Mouse (Mus musculus) adrenal gland, adult 2 months (tissue): ENCODE data around the gene Tle2. TPM values are rescaled to one million over a fixed set of nuclear protein-coding genes. Genes with fewer than 3 reads are reported as not detected.

Source experiments
- DNase-seq: peaks from one replicate; pipeline ENCODE4 v3.0.0; 2021
- polyA plus RNA-seq: library from polyadenylated mRNA; depleted of rRNA; stranded (reverse); fragments of >200 nt; gene quantifications from 2 replicates; pipeline ENCODE4 v1.2.3, GENCODE M21; 2012
- total RNA-seq, 2 experiments: library from RNA; stranded (reverse); gene quantifications; 2 replicates each; pipeline ENCODE4 v1.2.3; 2021

The Tle2 gene
- total and polyA plus RNA-seq, 3 experiments, result 50.4 to 417 (median 51.0) TPM

GRCm38 (mm10) chr10:81575208-81575631 lies 859 bp downstream of the Tle2 start:
- DNase-seq, result peak; percentile 77

DNA sequence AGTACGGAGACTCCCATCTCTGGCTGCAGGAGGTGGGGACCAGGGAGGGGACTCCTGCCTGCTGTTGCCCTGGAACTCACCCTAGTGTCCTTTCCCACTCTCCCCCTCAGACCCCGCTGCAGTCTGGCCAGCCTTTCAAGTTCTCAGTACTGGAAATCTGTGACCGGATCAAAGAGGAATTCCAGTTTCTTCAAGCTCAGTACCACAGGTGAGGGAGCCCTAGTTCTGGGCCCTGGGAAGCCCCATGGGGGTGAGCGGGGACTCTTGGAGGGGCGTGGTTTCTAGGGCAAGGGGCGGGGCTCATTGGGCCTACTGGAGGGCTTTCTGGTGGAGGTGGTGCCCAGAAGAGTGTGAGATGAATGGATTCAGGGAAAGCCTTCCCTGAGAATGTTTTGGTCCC lies 1.3 kb downstream of the Tle2 start:
- peak; percentile 77 for DNase-seq

GRCm38 (mm10) chr10:81579967-81580366 lies 5.6 kb downstream of the Tle2 start:
- DNase-seq, result no peak

- DNase-seq, result no peak
Measured at GRCm38 (mm10) chr10:81580441-81581070, 6.2 kb downstream of the Tle2 start.

DNA sequence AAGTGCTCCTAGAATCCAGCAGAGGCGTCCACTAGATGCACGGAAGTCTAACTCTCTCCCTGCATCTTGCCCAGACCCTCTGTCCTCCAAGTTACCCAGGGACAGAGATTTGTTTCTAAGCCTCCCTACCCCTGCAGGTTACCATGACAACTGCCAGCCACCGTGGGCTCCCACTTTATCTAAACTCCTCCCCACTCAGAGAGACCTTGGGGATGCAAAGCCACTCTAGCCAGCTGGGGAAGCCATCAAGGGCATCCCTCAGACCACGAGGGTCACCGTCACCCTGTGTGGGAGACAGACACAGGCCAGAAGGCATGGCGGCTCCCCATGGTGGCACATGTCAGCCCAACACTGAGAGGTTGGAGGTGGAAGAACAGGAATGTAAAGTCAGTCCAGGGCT lies 9.0 kb downstream of the Tle2 start:
- no peak for DNase-seq

DNA sequence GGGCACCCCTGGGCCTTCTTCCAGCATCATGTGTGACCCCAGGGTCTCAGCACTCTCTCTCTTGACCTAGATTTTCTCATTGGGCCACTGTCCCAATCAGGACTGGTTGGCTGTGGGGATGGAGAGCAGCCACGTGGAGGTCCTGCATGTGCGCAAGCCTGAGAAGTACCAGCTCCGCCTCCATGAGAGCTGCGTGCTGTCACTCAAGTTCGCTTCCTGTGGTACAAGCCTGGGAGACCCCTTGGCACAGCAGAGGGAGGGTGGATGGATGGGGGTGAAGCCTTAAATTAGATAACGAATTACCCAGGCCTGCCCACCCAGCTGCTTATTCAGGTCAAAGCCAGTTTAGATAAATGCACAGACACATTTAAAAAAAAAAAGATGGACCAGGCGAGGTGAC lies 14.4 kb downstream of the Tle2 start:
- DNase-seq, result no peak

GRCm38 (mm10) chr10:81591846-81592245 lies 17.5 kb downstream of the Tle2 start:
- DNase-seq, result no peak

- no peak for DNase-seq
Measured at GRCm38 (mm10) chr10:81592631-81593030, 18.3 kb downstream of the Tle2 start.

DNA sequence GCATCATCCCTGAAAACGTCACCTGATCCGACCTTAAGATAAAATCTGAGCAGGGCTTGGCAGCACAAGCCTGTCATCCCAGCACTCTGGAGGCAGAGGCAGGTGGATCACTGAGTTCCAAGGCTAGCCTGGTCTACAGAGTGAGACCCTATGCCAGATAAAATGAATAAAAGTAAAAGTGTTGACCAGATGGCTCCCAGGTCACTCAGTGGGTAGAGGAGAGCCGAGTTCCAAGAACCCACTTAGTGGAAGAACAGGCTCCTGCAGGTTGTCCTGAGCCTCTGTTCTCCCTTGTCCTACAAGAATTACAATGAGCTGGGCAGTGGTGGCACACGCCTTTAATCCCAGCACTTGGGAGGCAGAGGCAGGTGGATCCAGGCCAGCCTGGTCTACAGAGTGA lies 18.9 kb downstream of the Tle2 start:
- DNase-seq, result no peak

DNA sequence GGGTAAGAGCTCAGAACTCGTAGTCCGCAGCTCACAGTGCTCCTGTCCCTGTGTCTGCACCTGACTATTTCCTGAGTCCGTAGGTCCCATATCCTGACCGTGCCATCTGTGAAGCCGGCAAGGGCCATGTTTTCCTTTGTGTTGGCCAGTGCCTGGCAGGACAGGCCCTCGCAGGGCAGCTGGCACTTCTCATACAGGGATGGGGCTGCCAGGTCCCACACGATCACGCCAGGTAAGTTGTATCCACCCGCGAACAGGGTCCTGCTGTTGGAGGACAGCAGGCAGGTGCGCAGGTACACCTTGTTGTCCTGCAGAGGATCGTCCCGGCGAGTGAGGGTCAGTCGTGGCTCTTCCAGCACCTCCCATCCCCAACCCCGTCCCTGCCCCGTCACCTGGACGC lies 19.6 kb downstream of the Tle2 start:
- no peak for DNase-seq

DNA sequence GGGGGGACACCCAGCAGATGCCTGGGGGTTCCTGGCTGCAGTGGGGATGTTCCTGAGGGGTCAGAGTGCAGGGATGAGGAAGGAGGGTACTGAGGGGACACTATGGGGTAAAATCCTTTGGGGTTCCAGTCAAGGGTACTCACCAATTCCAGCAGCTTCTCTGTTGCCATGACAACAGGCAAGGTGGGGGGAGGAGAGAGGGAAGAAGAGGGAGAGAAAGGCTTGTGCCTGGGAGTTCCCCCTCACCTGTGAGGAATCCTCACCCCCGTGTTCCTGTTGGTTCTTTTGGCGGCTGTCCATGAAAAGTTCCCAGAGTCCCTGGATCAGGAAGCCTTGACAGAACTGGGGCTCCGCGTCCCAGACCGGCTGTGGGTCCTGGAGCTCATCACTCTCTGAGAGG lies 21.2 kb downstream of the Tle2 start:
- DNase-seq, result no peak

- DNase-seq, result peak; percentile 69
Measured at GRCm38 (mm10) chr10:81596611-81597010, 22.2 kb downstream of the Tle2 start.

DNA sequence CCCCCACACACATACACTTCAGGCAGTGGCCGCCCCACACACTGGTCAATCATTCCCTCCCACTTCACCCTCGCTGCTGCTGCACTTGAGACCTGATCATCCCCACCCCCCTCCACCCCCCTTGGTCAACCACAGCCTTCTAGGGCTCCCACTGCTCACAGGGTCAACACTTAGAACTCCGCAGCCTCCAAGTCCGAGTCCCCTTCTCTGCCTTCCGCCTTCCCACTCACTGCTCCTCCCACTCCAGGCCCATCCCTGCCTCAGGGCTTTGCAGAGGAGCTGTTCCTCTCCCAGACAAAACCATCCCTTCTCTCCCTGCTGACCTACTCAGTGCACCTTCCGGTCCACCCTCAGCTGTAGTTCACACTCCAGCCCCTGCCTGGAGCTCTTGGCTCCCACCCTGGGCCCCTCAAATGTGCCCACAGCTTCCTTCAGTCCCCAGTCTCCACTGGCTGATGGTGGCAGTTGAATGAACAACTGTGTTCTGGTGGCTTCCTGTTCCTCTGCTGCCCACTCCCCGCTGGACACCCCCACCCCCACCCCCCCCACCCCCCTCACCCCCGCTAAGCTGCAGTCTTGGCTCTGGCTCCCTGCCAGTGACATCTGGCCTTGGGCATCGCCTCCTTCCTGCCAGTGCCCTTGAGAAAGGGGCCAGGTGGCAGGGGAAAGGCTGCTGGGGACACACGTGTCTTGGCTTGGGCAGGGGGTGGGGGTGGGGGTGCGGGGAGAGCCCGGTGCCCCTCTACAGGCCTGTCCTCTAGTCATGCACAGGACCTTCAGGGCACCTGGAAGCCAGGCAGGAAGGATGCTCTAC lies 23.0 kb downstream of the Tle2 start:
- DNase-seq, result peak; percentile 79

- no peak for DNase-seq
Measured at GRCm38 (mm10) chr10:81598342-81598741, 24.0 kb downstream of the Tle2 start.

- no peak for DNase-seq
Measured at GRCm38 (mm10) chr10:81598871-81599270, 24.5 kb downstream of the Tle2 start.

DNA sequence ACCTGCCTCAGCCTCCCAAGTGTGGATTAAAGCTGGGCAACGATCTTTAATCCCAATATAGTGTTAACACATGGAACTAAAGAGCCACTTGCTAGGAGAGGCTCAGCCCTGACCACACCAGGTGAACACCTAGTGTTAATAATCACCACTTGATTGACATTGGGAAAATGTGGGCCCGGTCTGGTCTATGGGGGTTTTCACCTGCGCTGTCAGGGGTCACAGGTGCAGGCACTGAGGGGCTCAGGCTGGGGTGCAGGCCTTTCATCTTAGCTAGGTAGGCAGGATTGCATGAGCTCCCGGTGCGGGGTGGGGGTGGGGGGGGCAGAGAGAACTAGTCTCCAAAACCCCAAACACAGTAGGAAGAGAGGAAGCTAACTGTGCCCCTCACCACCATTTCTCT lies 25.3 kb downstream of the Tle2 start:
- DNase-seq, result no peak

GRCm38 (mm10) chr10:81600096-81600495 lies 25.7 kb downstream of the Tle2 start:
- DNase-seq, result no peak

GRCm38 (mm10) chr10:81600738-81601203 lies 26.4 kb downstream of the Tle2 start, which contains the start of gene Tle6:
Tle6 (minus strand) TSS chr10:81601073.
- peak; percentile 97 for DNase-seq

DNA sequence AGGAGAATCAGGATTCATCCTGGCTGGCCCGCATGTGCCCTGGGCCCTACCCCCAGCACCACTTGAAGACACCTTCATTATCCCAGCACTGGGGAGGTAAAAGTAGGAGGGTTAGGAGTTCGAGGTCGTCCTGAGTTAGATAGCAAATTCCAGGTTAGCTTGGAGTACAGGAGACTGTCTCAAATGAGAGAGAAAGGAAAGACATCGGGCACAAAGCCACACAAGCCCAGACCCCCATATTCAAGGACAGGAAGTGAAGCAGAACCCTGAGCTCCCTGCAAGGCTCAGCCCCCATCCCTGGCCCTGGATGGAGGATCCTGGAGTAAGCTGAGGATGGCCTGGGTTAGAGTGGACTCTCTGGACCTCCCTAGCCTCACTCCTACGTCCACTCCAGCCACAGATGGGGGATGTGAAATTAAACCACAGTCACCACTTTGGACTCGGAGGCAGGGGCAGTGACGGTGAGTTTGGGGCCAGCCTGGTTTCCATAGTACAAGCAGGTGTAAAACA lies 27.1 kb downstream of the Tle2 start:
- DNase-seq, result no peak

GRCm38 (mm10) chr10:81602741-81603151 lies 28.4 kb downstream of the Tle2 start:
- peak; percentile 48 for DNase-seq

DNA sequence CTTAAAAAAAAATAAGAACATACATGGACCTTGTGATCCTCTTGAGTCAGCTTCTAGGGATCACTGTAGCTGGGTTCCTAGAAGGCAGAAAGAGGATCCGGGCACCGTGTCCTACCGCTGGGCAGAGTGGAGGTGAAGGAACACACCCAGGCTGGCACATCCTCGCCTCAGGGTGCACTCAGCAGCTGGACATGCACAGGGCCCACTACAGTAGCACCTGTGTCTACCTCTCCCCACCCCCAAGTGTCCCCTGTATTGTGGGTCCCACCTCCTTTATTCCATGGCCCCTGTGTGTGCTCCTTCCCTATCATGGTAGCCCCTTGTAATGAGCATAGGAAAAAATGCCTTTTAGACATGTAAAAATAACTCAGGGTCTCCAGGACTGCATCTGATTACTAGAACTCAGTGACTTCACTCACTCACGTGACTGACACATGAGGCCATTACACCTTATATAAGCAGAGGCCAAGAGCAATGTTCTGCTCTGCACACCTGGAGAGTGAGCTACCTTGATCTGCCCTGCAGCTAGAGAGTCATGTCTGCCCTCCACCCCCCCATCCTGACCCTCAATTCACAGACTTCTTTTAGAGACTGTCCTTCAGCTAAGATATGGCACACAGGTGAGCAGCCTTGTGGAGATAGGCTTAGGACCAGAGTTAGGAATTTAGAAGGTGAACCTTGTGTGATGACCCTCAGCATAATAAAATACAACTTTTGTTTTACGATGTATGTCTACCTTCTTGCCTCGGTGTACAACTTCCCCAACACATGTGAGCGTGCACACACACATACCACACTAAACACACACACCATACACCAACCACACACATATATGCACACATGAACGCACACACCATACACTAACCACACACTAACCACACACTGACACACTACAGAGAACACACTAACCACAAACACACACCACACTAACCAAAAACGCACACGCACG lies 29.9 kb downstream of the Tle2 start:
- DNase-seq, result no peak
